Mouse (Mus musculus): ENCODE data around the gene B3gnt3.

Gene B3gnt3

GRCm38 (mm10) chr8:71676803-71677202 is 24.8 kb downstream of the B3gnt3 start:
- DNase-seq: no peak

GRCm38 (mm10) chr8:71676020-71676741 is 25.4 kb downstream of the B3gnt3 start, which contains the start of gene Jak3:
Jak3 (plus strand) TSS chr8:71676296.
- peak; percentile 73 for DNase-seq

- no peak for DNase-seq
These were observed 26.1 kb downstream of the B3gnt3 start for GRCm38 (mm10) chr8:71675456-71676019.

GRCm38 (mm10) chr8:71674071-71674470 is 27.5 kb downstream of the B3gnt3 start:
- DNase-seq: no peak

GRCm38 (mm10) chr8:71672168-71672735 is 29.3 kb downstream of the B3gnt3 start:
- no peak for DNase-seq

GRCm38 (mm10) chr8:71671549-71671965 is 30.0 kb downstream of the B3gnt3 start, which contains the start of gene Unc13a:
Unc13a (minus strand) TSS chr8:71671757.
- peak; percentile 95 for DNase-seq

- peak; percentile 68 for DNase-seq
These were observed 30.7 kb downstream of the B3gnt3 start for GRCm38 (mm10) chr8:71670621-71671548.

- no peak for DNase-seq
These were observed 31.4 kb downstream of the B3gnt3 start for GRCm38 (mm10) chr8:71670198-71670597.

- DNase-seq: peak; percentile 77
These were observed 33.2 kb downstream of the B3gnt3 start for GRCm38 (mm10) chr8:71668220-71668975.

GRCm38 (mm10) chr8:71667256-71667655 is 34.3 kb downstream of the B3gnt3 start:
- no peak for DNase-seq

- DNase-seq: no peak
These were observed 34.7 kb downstream of the B3gnt3 start for GRCm38 (mm10) chr8:71666855-71667254.

- DNase-seq: peak; percentile 89
These were observed 36.1 kb downstream of the B3gnt3 start for GRCm38 (mm10) chr8:71665331-71666130.

GRCm38 (mm10) chr8:71660325-71661120 is 41.1 kb downstream of the B3gnt3 start:
- peak; percentile 94 for DNase-seq

GRCm38 (mm10) chr8:71659751-71660150 is 41.8 kb downstream of the B3gnt3 start:
- DNase-seq: no peak

GRCm38 (mm10) chr8:71658515-71659049 is 43.0 kb downstream of the B3gnt3 start:
- DNase-seq: peak; percentile 41

- DNase-seq: no peak
These were observed 43.8 kb downstream of the B3gnt3 start for GRCm38 (mm10) chr8:71657816-71658215.

GRCm38 (mm10) chr8:71654600-71654999 is 47.0 kb downstream of the B3gnt3 start:
- peak; percentile 68 for DNase-seq

- no peak for DNase-seq
These were observed 56.1 kb downstream of the B3gnt3 start for GRCm38 (mm10) chr8:71645510-71645909.
